Mouse (Mus musculus) hindbrain, postnatal 0 days (tissue): ENCODE data around the gene Olfr66. TPM values are rescaled to one million over a fixed set of nuclear protein-coding genes. Genes with fewer than 3 reads are reported as not detected.

Experiments used
- ATAC-seq: fragments of 200-750 bp; cut with Nextera tagmentation; 2 replicates; pipeline ENCODE4 v1.8.0; 2017; ENCODE audit warnings: mild to moderate bottlenecking, moderate TSS enrichment, moderate library complexity
- DNase-seq: peaks from one replicate; pipeline ENCODE4 v3.0.0-alpha.2; 2015; ENCODE audit warnings: low spot score
- H3K27ac ChIP-seq: fragments of 300-500 bp; sonication (generic); 2 replicates; pipeline ENCODE4 v1.5.1; 2014; ENCODE audit warnings: mild to moderate bottlenecking
- H3K27me3 ChIP-seq: fragments of 300-500 bp; sonication (generic); 2 replicates; pipeline ENCODE4 v1.6.1; 2014; ENCODE audit warnings: low read length, mixed read lengths; ENCODE audit not compliant: insufficient read depth
- H3K36me3 ChIP-seq: fragments of 300-500 bp; sonication (generic); 2 replicates; pipeline ENCODE4 v1.6.1; 2014; ENCODE audit warnings: low read length, mixed read lengths; ENCODE audit not compliant: insufficient read depth
- H3K4me1 ChIP-seq: fragments of 300-500 bp; sonication (generic); 2 replicates; pipeline ENCODE4 v1.6.1; 2014; ENCODE audit warnings: antibody characterized with exemption, low read length, mixed read lengths; ENCODE audit not compliant: insufficient read depth
- H3K4me2 ChIP-seq: fragments of 300-500 bp; sonication (generic); 2 replicates; pipeline ENCODE4 v1.6.1; 2014; ENCODE audit warnings: low read depth, mild to moderate bottlenecking, low read length, moderate library complexity, mixed read lengths
- H3K4me3 ChIP-seq: fragments of 300-500 bp; sonication (generic); 2 replicates; pipeline ENCODE4 v1.5.1; 2014; ENCODE audit warnings: low read length
- H3K9ac ChIP-seq: fragments of 300-500 bp; sonication (generic); replicated peaks from 2 replicates; pipeline ENCODE4 v1.6.1; 2014; ENCODE audit warnings: mild to moderate bottlenecking, low read length, moderate library complexity, mixed read lengths
- H3K9me3 ChIP-seq: fragments of 300-500 bp; sonication (generic); 2 replicates; pipeline ENCODE4 v1.6.1; 2016; ENCODE audit warnings: low read length, mixed read lengths
- CTCF ChIP-seq: IDR thresholded peaks from 2 replicates; pipeline ENCODE4 v1.5.1; 2016; ENCODE audit warnings: antibody characterized with exemption, control low read depth, low read depth
- WGBS: fragments of 180-500 bp; shearing (Covaris S2); extraction: QIAGEN DNeasy Blood & Tissue Kit; methylation state at CpG from one replicate; pipeline ENCODE4 v1.1.7; 2014; 5-methylcytosine and 5-hydroxymethylcytosine counted together
- polyA plus RNA-seq: library from polyadenylated mRNA; unstranded; fragments of >200 nt; fragmentation: Nextera tagmentation; extraction: Ambion mirVana; gene quantifications from 2 replicates; pipeline ENCODE4 v1.2.1, GENCODE M21; 2015
- total RNA-seq: library from RNA; depleted of rRNA; stranded (reverse); fragments of >200 nt; gene quantifications from 2 replicates; pipeline ENCODE4 v1.2.3, GENCODE M21; 2014; rRNA removed

The Olfr66 gene
- total RNA-seq (not detected in 2 replicates), polyA plus RNA-seq (not detected in 2 replicates)

GRCm38 (mm10) chr7:103886152-103886551 lies at the start of gene Olfr66:
Gene Olfr66 (minus strand): TSS chr7:103886252.
- H3K9ac ChIP-seq, result no peak within 1 kb of the TSS
- no peak within 1 kb of the TSS for H3K27ac ChIP-seq
- DNase-seq, result no peak
- no peak for TF ChIP-seq CTCF
- H3K36me3 ChIP-seq, result no peaks in the 10 kb centered on the region
- no peaks in the 10 kb centered on the region for H3K27me3 ChIP-seq
- H3K4me1 ChIP-seq, result no peaks in the 10 kb centered on the region
- no peak within 1 kb of the TSS for H3K4me2 ChIP-seq
- no peak for ATAC-seq
- H3K4me3 ChIP-seq, result no peak within 1 kb of the TSS
- no peaks in the 10 kb centered on the region for H3K9me3 ChIP-seq

- no peak for DNase-seq
- Histone ChIP-seq H3K9me3 (no peaks in the 10 kb centered on the region), H3K36me3 (no peaks in the 10 kb centered on the region), H3K9ac (no peak within 1 kb of the TSS), H3K4me2 (no peak within 1 kb of the TSS), H3K27ac (no peak within 1 kb of the TSS), H3K4me1 (no peaks in the 10 kb centered on the region), H3K4me3 (no peak within 1 kb of the TSS), H3K27me3 (no peaks in the 10 kb centered on the region)
- no peak for ATAC-seq
- TF ChIP-seq CTCF, result no peak
- 85% methylated on average over 2 of the region's 2 CpGs for WGBS
Measured at GRCm38 (mm10) chr7:103934264-103934663, 48.2 kb upstream of the Olfr66 start, which contains the start of gene Olfr632. Gene Olfr632 (plus strand): TSS chr7:103934347.

GRCm38 (mm10) chr7:103928525-103928924 lies 42.5 kb upstream of the Olfr66 start, which contains the start of gene Olfr631:
Gene Olfr631 (plus strand): TSS chr7:103928825.
- H3K27me3 ChIP-seq, result no peaks in the 10 kb centered on the region
- no peak within 1 kb of the TSS for H3K27ac ChIP-seq
- no peak within 1 kb of the TSS for H3K9ac ChIP-seq
- DNase-seq (no peak), ATAC-seq (no peak)
- H3K9me3 ChIP-seq, result no peaks in the 10 kb centered on the region
- no peak within 1 kb of the TSS for H3K4me2 ChIP-seq
- H3K4me3 ChIP-seq, result no peak within 1 kb of the TSS
- H3K4me1 ChIP-seq, result no peaks in the 10 kb centered on the region
- H3K36me3 ChIP-seq, result no peaks in the 10 kb centered on the region
- TF ChIP-seq CTCF, result no peak

- Histone ChIP-seq H3K27me3 (no peaks in the 10 kb centered on the region), H3K4me3 (no peak overlapping the region), H3K36me3 (no peaks in the 10 kb centered on the region), H3K4me1 (no peaks in the 10 kb centered on the region), H3K9me3 (no peaks in the 10 kb centered on the region), H3K4me2 (no peak overlapping the region), H3K27ac (no peak overlapping the region), H3K9ac (no peak overlapping the region)
- DNase-seq (no peak), ATAC-seq (no peak)
- no peak for TF ChIP-seq CTCF
Measured at GRCm38 (mm10) chr7:103915338-103915737, 29.3 kb upstream of the Olfr66 start.

- peak; percentile 32 for TF ChIP-seq CTCF
- H3K4me1 ChIP-seq, result no peaks in the 10 kb centered on the region
- no peaks in the 10 kb centered on the region for H3K27me3 ChIP-seq
- H3K9ac ChIP-seq, result no peak overlapping the region
- H3K36me3 ChIP-seq, result no peaks in the 10 kb centered on the region
- WGBS, result 52% methylated on average over 8 of the region's 8 CpGs
- no peak overlapping the region for H3K27ac ChIP-seq
- H3K4me3 ChIP-seq, result no peak overlapping the region
- H3K4me2 ChIP-seq, result no peak overlapping the region
- DNase-seq (no peak), ATAC-seq (no peak)
- H3K9me3 ChIP-seq, result no peaks in the 10 kb centered on the region
Measured at GRCm38 (mm10) chr7:103912969-103913511, 27.0 kb upstream of the Olfr66 start.

GRCm38 (mm10) chr7:103910047-103910446 lies 24.0 kb upstream of the Olfr66 start:
- no peak for TF ChIP-seq CTCF
- no peak overlapping the region for H3K27ac ChIP-seq
- H3K27me3 ChIP-seq, result no peaks in the 10 kb centered on the region
- ATAC-seq, result no peak
- H3K4me2 ChIP-seq, result no peak overlapping the region
- no peak overlapping the region for H3K9ac ChIP-seq
- no peak overlapping the region for H3K4me3 ChIP-seq
- H3K36me3 ChIP-seq, result no peaks in the 10 kb centered on the region
- no peaks in the 10 kb centered on the region for H3K4me1 ChIP-seq
- DNase-seq, result no peak
- WGBS, result 54% methylated on average over 3 of the region's 3 CpGs
- H3K9me3 ChIP-seq, result no peaks in the 10 kb centered on the region

- Histone ChIP-seq H3K4me3 (no peak within 1 kb of the TSS), H3K9me3 (no peaks in the 10 kb centered on the region), H3K27ac (no peak within 1 kb of the TSS), H3K27me3 (no peaks in the 10 kb centered on the region), H3K36me3 (no peaks in the 10 kb centered on the region), H3K4me2 (no peak within 1 kb of the TSS), H3K9ac (no peak within 1 kb of the TSS), H3K4me1 (no peaks in the 10 kb centered on the region)
- TF ChIP-seq CTCF, result no peak
- WGBS, result 74% methylated on average over 2 of the region's 2 CpGs
- DNase-seq (no peak), ATAC-seq (no peak)
Measured at GRCm38 (mm10) chr7:103903187-103903586, 17.1 kb upstream of the Olfr66 start, which contains the start of gene Olfr65. Gene Olfr65 (plus strand): TSS chr7:103903487.
